Mouse (Mus musculus) bone marrow, adult 2 months (tissue): ENCODE results near the gene Vmn2r83. TPM values are rescaled to one million over a fixed set of nuclear protein-coding genes. Genes with fewer than 3 reads are reported as not detected.

Source experiments
- H3K27ac ChIP-seq: fragments of 200-500 bp; 2 replicates; pipeline ENCODE4 v1.5.1; 2012; ENCODE audit warnings: low read depth, mild to moderate bottlenecking, control low read depth, inconsistent platforms, low read length; ENCODE audit not compliant: control insufficient read depth, poor library complexity, insufficient read depth
- H3K4me1 ChIP-seq: fragments of 200-500 bp; 2 replicates; pipeline ENCODE4 v1.6.1; 2011; ENCODE audit warnings: low read length; ENCODE audit not compliant: control insufficient read depth, insufficient read depth
- H3K4me3 ChIP-seq: fragments of 200-500 bp; replicated peaks from 2 replicates; pipeline ENCODE3; 2011; ENCODE audit warnings: mild to moderate bottlenecking, low read depth, low read length, control low read depth; ENCODE audit not compliant: control insufficient read depth
- CTCF ChIP-seq: fragments of 200-500 bp; IDR thresholded peaks from 2 replicates; pipeline ENCODE4 v1.5.1; 2011; ENCODE audit warnings: low read length, control low read depth; ENCODE audit not compliant: control insufficient read depth, insufficient read depth
- POLR2A ChIP-seq: fragments of 200-500 bp; IDR thresholded peaks from 2 replicates; pipeline ENCODE4 v1.6.1; 2011; ENCODE audit warnings: low read depth, mild to moderate bottlenecking, control low read depth, low read length, borderline replicate concordance; ENCODE audit not compliant: control insufficient read depth
- WGBS: fragments of 180-500 bp; shearing (Covaris S2); methylation state at CpG from one replicate; pipeline ENCODE4 v1.1.7; 2018; 5-methylcytosine and 5-hydroxymethylcytosine counted together
- polyA plus RNA-seq: library from polyadenylated mRNA; stranded (reverse); fragments of >200 nt; gene quantifications from 2 replicates; pipeline ENCODE4 v1.2.4, GENCODE M21; 2011; ENCODE audit warnings: low replicate concordance; ENCODE audit not compliant: missing spikeins, insufficient read depth, insufficient read length

Gene Vmn2r83
- polyA plus RNA-seq, 1 experiment, result not detected

GRCm38 (mm10) chr10:79534426-79534825 lies 65.9 kb downstream of the Vmn2r83 start:
- Histone ChIP-seq H3K4me3 (no peak overlapping the region), H3K27ac (no peak overlapping the region), H3K4me1 (no peaks in the 10 kb centered on the region; the same call in none of the 2 replicates)
- WGBS, result 66% methylated on average over 2 of the region's 2 CpGs
- TF ChIP-seq CTCF (no peak), POLR2A (no peak)

GRCm38 (mm10) chr10:79535431-79535830 lies 66.9 kb downstream of the Vmn2r83 start:
- Histone ChIP-seq H3K4me3 (no peak overlapping the region), H3K4me1 (no peaks in the 10 kb centered on the region; the same call in none of the 2 replicates), H3K27ac (no peak overlapping the region)
- TF ChIP-seq CTCF (no peak), POLR2A (no peak)
- WGBS, result 52% methylated on average over 1 of the region's 1 CpGs

GRCm38 (mm10) chr10:79536461-79537080 lies 68.0 kb downstream of the Vmn2r83 start:
- TF ChIP-seq POLR2A, result no peak
- TF ChIP-seq CTCF, result no peak
- 81% methylated on average over 12 of the region's 12 CpGs for WGBS
- H3K4me1 ChIP-seq, result no peaks in the 10 kb centered on the region; the same call in none of the 2 replicates
- no peak overlapping the region for H3K4me3 ChIP-seq
- no peak overlapping the region for H3K27ac ChIP-seq

GRCm38 (mm10) chr10:79537271-79537670 lies 68.7 kb downstream of the Vmn2r83 start:
- WGBS, result 82% methylated on average over 7 of the region's 7 CpGs
- no peak overlapping the region for H3K27ac ChIP-seq
- H3K4me3 ChIP-seq, result no peak overlapping the region
- TF ChIP-seq POLR2A (no peak), CTCF (no peak)
- no peaks in the 10 kb centered on the region; the same call in none of the 2 replicates for H3K4me1 ChIP-seq

- H3K27ac ChIP-seq, result no peak overlapping the region
- no peak for TF ChIP-seq POLR2A
- no peak for TF ChIP-seq CTCF
- 82% methylated on average over 2 of the region's 2 CpGs for WGBS
- no peak overlapping the region for H3K4me3 ChIP-seq
- H3K4me1 ChIP-seq, result no peaks in the 10 kb centered on the region; the same call in none of the 2 replicates
Measured at GRCm38 (mm10) chr10:79537781-79538180, 69.2 kb downstream of the Vmn2r83 start.

GRCm38 (mm10) chr10:79538323-79538722 lies 69.8 kb downstream of the Vmn2r83 start:
- Histone ChIP-seq H3K4me3 (no peak overlapping the region), H3K27ac (no peak overlapping the region), H3K4me1 (no peaks in the 10 kb centered on the region; the same call in 1 of the 2 replicates)
- WGBS, result 70% methylated on average over 3 of the region's 3 CpGs
- TF ChIP-seq CTCF (no peak), POLR2A (no peak)

GRCm38 (mm10) chr10:79538873-79539272 lies 70.3 kb downstream of the Vmn2r83 start:
- 5% methylated on average over 4 of the region's 4 CpGs for WGBS
- Histone ChIP-seq H3K4me1 (no peaks in the 10 kb centered on the region; the same call in 1 of the 2 replicates), H3K4me3 (no peak overlapping the region), H3K27ac (no peak overlapping the region)
- no peak for TF ChIP-seq CTCF
- TF ChIP-seq POLR2A, result no peak

GRCm38 (mm10) chr10:79539701-79540495 lies 71.4 kb downstream of the Vmn2r83 start:
- 87% methylated on average over 16 of the region's 16 CpGs for WGBS
- Histone ChIP-seq H3K4me1 (no peaks in the 10 kb centered on the region; the same call in 1 of the 2 replicates), H3K27ac (no peak overlapping the region)

More at GRCm38 (mm10) chr10:79539701-79540495, 71.4 kb downstream of the Vmn2r83 start:
- H3K4me3 ChIP-seq, result no peak overlapping the region
- TF ChIP-seq POLR2A (no peak), CTCF (no peak)
